Mouse (Mus musculus) left cerebral cortex, postnatal 4 days (tissue): Measurements from ENCODE around the gene Cdkn1a. TPM values are rescaled to one million over a fixed set of nuclear protein-coding genes. Genes with fewer than 3 reads are reported as not detected.
"Not testable (repeated sequence)": the region's sequence is repeated elsewhere in the genome, so short reads cannot be mapped to it uniquely, and the experiment has no call there.

Experiments used
- DNase-seq: peaks from one replicate; pipeline ENCODE4 v3.0.0-alpha.2; 2022
- intact Hi-C: fragments of 180-260 bp; cut with DNase I; formaldehyde crosslinking; loops from one replicate; pipeline ENCODE4 v1.15.1; 2025
- total RNA-seq, 2 experiments: library from RNA; stranded (reverse); gene quantifications; 2 replicates each; pipeline ENCODE4 v1.2.3; 2021

The Cdkn1a gene
- total RNA-seq, 2 experiments from 2014 or later: 29.6 to 34.4 TPM

- intact Hi-C loops, DNase-seq: not testable (repeated sequence)
Measured at GRCm38 (mm10) chr17:29110356-29110755, 19.6 kb downstream of the Cdkn1a start.

GRCm38 (mm10) chr17:29111332-29111731, 20.6 kb downstream of the Cdkn1a start:
- intact Hi-C loops: no loop called here

GRCm38 (mm10) chr17:29113591-29114352, 23.0 kb downstream of the Cdkn1a start, which contains the start of gene Rab44:
TSS of gene Rab44 (plus strand) at chr17:29114145.
- DNase-seq: no peak
- intact Hi-C loops: no loop called here

More at GRCm38 (mm10) chr17:29111332-29111731, 20.6 kb downstream of the Cdkn1a start:
- DNase-seq: no peak

DNA sequence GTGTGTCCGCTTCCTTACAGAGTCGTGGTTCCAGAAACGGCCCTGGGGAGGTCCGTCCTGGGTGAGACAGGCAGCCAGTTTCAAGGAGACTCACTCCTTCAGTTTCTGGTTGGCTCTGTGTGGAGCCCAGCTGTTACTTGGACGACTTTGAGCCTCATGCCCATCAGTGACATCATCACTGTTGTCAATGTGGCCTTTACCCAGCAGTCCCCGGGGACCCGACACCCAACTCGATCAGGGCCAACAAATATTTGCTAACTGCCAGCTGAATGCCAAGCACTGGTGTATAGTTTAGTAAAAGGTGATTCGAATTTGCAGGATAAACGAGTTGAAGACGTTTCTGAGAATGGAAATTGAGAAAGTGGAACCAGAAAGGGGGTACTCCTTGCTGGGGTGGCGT, 25.2 kb downstream of the Cdkn1a start:
- intact Hi-C loops: no loop called here
- DNase-seq: no peak

- intact Hi-C loops: no loop called here
- no peak for DNase-seq
Measured at GRCm38 (mm10) chr17:29117006-29117648, 26.4 kb downstream of the Cdkn1a start.

GRCm38 (mm10) chr17:29118057-29118456, 27.3 kb downstream of the Cdkn1a start:
- no peak for DNase-seq
- intact Hi-C loops: no loop called here

DNA sequence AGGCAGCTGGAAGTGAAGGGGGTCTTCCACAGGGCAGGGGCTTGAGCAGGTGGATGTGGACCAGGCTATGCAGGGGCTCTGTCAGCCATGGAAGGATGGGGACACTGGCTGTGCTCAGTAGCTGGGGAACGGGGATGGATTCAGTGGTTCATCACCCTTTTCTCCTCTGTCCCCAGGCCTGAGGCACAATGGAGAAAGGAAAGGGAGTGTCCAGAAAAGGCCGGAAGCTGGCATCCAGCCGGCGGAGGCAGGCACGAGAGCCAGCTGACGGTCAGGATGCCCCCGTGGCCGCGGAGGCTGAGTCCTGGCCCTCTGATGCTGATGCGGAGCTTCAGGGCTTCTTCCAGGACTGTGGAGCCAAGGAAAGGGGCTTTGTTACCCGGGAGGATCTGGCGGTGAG, 29.9 kb downstream of the Cdkn1a start:
- intact Hi-C loops: no loop called here
- peak; percentile 64 for DNase-seq

GRCm38 (mm10) chr17:29122817-29123216, 32.0 kb downstream of the Cdkn1a start:
- DNase-seq: no peak
- intact Hi-C loops: no loop called here

DNA sequence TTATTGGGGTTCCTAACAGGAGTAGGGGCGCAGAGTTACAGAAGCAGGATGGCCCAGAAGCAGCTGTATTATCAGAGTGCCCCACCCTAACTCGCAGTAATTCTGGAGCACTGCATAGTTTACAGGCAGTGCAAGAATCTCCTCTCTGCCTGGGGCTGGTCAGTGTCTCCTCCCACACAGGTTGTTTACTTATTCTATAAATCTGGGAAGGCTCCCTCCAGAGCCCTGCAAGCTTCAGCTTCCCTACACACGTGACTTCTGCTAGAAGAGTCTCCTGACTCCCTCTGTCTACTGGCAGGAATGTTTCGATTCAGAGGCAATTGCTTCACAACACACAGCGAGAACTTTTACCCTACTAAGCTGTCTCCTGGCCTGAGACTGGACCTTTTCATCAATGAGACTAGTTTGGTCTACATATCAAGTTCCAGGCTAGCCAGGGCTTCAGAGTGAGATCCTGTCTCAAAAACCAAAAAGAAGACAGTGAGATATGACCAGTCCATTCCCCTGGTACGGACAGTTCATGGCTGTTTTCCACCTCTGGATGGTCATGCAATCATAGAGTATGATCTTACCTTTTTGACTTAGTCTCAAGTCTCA, 32.9 kb downstream of the Cdkn1a start:
- no peak for DNase-seq
- intact Hi-C loops: no loop called here

DNA sequence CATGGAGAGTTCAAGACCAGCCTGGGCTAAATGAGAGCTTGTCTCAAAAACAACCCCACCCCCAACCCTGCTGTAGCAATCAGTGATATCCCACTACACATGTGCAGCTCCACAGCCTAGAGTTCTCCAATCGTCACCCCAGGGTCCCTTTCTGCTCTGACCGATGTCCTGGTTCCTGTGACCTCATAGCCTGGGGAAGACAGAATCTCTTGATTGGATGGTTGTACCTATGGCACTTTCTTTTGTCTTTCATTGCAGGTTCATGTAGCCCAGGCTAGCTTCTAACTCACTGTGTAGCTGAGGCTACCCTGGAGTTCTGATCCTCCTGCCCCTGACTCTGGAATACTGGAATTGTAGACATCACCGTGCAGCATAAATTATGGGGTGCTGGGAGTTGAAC, 35.8 kb downstream of the Cdkn1a start:
- intact Hi-C loops: no loop called here
- DNase-seq: no peak

- intact Hi-C loops: no loop called here
- DNase-seq: no peak
Measured at GRCm38 (mm10) chr17:29129341-29129740, 38.6 kb downstream of the Cdkn1a start.

GRCm38 (mm10) chr17:29135066-29135465, 44.3 kb downstream of the Cdkn1a start:
- peak; percentile 62 for DNase-seq
- intact Hi-C loops: no loop called here

DNA sequence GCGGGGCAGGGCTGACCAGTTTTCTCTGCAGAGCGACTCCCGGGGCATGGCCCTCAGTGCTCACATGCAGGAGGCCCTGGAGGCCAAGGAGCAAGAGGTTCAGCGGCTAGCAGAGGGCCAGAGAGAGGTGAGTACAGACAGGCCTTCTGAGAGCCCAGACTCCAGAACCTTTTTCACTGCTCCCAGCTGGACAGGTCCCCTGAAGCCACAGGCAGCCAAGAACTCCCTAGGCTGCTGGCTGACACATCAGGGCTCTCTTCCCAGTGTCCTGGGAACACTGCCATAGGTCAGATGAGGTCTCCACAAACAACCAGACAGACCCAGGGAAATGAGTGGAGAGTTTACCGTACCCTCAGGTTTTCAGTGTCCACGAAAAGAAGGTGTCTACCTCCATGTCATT, 45.5 kb downstream of the Cdkn1a start:
- intact Hi-C loops: no loop called here
- DNase-seq: peak; percentile 47

- no peak for DNase-seq
- intact Hi-C loops: no loop called here
Measured at GRCm38 (mm10) chr17:29137906-29138305, 47.1 kb downstream of the Cdkn1a start.

DNA sequence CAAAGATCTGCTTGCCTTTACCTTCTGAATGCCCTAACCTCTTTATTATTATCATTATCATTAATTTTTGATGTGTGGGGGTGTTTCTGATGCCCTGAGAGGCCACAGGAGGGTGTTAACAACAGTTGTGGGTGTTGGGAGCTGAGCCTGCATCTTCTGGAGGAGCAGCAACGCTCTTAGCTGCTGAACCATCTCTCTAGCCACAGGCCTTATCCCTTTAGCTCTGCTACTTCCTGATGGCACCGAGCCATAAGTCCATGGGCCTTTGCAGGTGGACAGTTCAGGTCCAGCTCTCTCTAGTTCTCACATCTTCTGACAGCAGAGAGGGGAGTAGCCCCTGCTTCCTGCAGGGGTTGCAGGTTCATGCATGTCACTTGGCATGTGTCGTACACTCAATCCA, 50.8 kb downstream of the Cdkn1a start:
- intact Hi-C loops: no loop called here
- no peak for DNase-seq

DNA sequence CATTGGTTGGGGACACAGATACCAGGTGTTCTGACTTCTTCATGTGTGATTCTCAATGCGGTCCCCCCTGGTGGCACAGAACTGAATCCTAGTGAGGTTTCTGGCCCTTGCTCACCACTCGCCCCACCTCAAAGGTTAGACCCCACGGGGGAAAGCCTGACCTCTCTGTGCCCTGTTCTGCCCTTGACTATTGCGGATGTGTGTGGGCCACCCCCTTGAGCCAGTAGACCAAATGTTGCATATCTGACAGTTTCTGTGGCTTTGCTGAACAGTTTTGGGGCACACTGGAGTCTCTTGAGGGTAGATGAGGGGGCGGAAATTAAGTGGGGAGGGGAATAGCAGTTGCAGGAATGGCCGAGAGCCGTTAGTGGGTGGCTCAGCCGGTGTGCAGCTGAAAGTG, 52.5 kb downstream of the Cdkn1a start:
- no peak for DNase-seq
- intact Hi-C loops: no loop called here

DNA sequence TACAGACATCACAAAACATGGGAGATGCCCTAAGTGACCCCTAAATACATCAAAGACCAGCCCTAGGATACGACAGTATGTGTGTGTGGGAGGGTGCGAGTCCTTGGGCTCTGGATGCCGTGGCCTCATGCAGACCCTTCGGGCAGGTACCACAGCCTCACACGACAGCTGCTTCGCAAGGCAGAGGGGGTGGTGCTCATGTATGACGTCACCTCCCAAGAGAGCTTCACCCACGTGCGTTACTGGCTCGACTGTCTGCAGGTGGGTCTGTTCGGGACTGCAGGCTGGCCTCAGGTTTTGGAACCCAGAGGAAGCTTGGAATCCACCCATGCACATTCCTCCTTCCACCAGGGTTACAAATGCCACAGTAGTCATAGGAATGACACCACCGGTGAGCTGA, 54.3 kb downstream of the Cdkn1a start:
- intact Hi-C loops: no loop called here
- DNase-seq: no peak

- DNase-seq: no peak
- intact Hi-C loops: no loop called here
Measured at GRCm38 (mm10) chr17:29147273-29147672, 56.5 kb downstream of the Cdkn1a start.

DNA sequence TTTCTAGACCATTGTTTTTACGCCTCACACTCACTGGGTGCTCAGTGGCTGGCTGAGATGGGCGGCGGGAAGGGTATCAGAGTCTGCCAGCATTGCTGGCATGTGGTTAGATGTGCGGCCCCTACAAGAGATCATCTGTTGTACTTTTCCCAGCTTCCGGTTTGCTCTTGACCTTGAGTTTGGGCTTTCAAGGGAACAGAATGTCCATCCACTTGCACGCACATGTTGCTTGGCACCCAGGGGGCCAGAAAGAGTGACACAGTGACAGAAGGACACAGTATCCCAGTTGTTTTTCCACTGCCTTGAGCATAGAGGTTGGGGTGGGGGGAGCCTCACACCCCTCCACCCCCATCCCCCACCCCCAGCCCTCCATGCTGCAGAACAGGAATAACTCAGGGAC, 57.0 kb downstream of the Cdkn1a start:
- intact Hi-C loops: no loop called here
- no peak for DNase-seq

DNA sequence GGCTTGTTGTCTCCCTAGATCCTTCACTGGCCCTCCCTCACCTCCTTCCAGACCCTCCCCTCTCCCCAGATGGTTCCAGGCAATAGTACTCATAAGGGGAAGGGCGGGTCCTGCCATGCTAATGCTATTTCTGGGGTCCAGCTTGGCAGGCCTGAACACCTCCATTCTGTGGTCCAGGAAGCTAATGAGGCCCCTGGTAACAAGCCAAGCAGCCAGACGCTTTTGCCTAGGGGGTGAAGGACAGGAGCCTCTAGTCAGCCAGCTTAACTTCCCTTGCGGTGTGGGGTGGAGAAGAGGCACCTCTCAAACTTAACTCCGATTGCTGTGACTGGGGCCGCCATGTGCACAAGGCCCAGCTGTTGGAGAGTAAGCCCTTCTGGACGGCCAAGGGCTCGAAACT, 59.0 kb downstream of the Cdkn1a start:
- intact Hi-C loops: no loop called here
- peak; percentile 47 for DNase-seq
